Mouse (Mus musculus) frontal cortex, postnatal 14 days (tissue): ENCODE data around the gene Fn3krp.

Experiments used
- DNase-seq, 2 experiments: peaks; one replicate each; pipeline ENCODE4 v3.0.0; 2022; ENCODE audit warnings: low spot score in 2 of 2

Gene Fn3krp

GRCm38 (mm10) chr11:121442076-121442475 lies 20.9 kb downstream of the Fn3krp start:
- no peak for DNase-seq

DNA sequence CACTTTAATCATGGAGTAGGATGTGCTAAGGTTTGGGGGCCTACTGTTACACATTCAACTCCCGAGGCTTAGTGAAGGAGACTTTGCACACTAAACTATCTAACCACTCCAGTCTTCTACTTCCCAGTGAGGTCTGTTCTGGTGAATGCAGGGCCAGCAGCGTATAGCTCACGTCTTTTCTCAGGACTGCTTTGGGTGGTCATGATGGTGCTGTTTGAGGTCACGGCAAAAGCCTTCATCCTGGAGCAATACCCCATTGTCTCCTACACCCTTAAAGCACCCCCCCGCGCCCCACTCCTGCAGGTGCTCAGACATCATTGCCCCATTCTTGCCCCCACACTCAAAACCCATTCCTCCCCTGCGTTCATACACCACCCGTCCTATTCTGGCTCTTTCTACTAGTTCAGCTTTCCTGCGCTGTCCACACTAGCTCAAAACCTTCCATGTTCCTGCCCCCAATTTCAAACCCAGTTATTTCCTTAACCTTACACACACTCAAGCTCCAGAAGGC lies 30.1 kb downstream of the Fn3krp start:
- no peak for DNase-seq

DNA sequence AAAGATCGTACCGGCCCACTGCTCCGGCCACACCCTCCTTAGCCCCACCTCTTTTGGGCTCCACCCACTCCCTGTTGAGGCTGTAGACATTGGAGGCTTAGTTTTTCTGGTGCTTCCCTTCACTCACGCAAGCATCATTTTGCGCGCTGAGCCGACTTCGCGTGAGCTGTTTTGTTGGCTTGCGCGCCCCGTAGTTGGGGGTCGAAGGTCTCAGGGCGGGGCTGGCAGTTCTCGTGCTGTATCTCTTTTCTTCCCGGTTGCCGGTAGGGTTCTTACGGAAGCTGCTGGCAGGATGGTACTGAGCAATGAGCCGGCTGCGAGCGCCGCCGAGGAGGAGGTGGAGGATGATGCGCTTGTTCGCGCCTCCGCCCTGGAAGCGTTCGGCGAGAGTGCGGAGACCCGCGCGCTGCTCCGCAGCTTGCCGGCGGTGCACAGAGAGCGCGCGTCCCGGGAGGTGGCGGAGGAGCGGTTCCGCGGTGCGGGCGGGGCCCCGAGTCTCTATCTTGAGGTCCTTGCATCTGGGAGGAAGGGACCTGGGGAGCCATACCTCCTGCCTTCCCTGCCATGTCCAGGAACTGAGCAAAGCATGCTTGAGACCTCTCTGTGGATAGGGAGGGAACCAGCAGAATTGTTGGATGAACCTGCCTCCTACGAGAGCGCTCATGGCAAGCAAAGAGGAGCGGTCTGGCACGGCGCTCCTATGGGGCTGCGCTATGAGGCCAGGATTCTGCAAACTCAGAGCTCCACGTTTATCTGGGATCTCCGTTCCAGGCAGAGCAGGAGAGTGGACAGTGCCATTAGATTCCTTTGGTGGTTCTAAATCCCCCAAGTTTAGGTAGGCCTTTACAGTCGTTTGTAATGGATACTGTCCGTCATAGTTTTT lies 30.8 kb downstream of the Fn3krp start, which contains the start of gene Tbcd:
Tbcd (plus strand) TSS at position 197 of the 883 bp plus-strand sequence.
- peak; percentile 93 to 95 for DNase-seq

- no peak for DNase-seq
Observed at GRCm38 (mm10) chr11:121457874-121458273, 36.7 kb downstream of the Fn3krp start.

GRCm38 (mm10) chr11:121467408-121467807 lies 46.2 kb downstream of the Fn3krp start:
- no peak for DNase-seq

DNA sequence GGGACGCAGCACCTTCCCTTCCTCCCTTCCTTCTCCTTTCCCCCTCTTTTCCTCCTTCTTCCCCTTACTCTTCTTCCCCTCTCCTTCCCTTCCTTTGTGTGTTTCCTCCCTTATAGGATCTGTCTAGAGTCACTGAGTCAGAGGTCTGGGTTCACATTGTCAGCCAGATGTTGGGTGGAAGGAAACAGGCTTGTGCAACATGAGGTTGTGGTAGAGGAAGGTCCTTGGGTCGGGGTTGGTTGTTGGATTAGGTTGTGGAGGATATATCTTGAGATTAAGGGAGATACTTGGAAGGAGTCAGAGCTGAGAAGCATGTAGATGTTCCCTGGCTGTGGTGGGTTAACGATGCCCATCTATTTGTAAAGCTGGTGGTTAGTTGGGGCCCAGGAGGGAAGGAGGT lies 53.6 kb downstream of the Fn3krp start:
- no peak for DNase-seq

- DNase-seq, result peak; percentile 44 to 65
Observed at GRCm38 (mm10) chr11:121475699-121476415, 54.7 kb downstream of the Fn3krp start.

DNA sequence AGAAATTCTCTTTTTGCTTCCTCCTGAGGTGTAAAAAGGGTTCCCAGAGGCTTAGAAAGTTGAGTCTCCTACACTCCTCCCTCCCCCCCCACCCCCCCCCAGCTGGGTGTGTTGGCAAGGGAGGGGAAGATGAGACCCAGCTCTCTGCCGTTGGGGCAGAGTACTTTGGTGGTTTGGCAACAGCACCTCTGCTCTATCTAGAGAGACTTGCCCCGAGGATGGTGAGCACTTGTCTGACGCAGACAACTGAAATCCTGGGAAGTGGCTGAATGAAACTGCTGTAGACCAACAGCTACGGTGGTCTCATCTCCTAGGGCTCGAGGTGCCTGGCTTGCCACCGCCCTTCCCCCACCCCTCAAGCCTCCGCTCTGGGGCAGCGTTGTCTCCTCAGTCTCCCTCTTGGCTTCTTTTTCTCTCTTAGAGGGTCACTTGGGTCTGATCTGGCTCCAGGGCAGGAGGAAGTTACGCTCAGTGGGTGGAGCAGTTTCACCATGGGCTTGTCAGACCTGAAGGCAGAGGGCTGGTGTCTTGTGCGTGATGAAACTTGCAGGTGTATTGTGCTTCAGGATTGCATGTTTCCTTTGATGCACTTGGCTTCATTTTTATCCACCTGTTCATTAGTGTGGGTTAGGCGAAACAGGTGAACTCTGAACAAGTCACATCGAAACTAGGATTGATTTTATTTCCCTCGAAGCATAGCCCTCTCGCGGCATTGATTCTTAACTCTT lies 58.4 kb downstream of the Fn3krp start:
- DNase-seq, result no peak
